Mouse (Mus musculus): ENCODE data around the gene Shisal1.

DNA sequence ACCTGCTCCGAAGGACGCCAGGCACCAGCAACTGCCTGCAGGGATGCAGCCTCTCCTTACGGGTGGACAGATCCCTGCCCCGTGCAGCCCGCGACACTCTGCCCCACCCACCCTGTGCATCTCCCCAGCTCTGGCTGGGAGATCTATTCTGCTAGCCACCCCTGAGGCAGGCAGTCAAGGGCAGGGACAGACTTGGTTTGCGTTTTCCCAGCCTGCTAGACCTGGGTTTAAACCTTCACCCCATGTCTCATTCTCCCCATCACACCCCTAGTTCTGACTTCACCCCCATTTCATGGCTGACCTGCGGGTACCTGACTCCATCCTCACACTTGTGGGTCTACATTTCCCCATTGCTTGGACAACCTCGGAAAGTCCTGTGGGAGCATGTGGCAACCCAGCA, at the start of gene Shisal1:
- TF ChIP-seq TCF12 (IDR thresholded peaks at IDR 0.05; ENCODE audit: insufficient read depth, poor library complexity, severe bottlenecking) (no peak), POLR2A (IDR thresholded peaks at IDR 0.05; ENCODE audit: insufficient read length, low read depth) (no peak), USF1 (IDR thresholded peaks at IDR 0.05; ENCODE audit: low read depth) (no peak)

All from myocyte (in vitro differentiated cells).